Mouse (Mus musculus): ENCODE data around the gene Preb.

The Preb gene

GRCm38 (mm10) chr5:30954065-30954464 lies 6.1 kb downstream of the Preb start:
- DNase-seq: peak; percentile 65 to 68

GRCm38 (mm10) chr5:30952551-30952950 lies 7.6 kb downstream of the Preb start:
- DNase-seq: no peak

- no peak for DNase-seq
These were observed 8.5 kb downstream of the Preb start for GRCm38 (mm10) chr5:30951706-30952105.

GRCm38 (mm10) chr5:30950922-30951321 lies 9.2 kb downstream of the Preb start:
- DNase-seq: no peak

- DNase-seq: peak in 1 of 2 experiments; percentile 27
These were observed 9.7 kb downstream of the Preb start for GRCm38 (mm10) chr5:30950451-30950850.

- DNase-seq: peak; percentile 74 to 84
These were observed 10.4 kb downstream of the Preb start for GRCm38 (mm10) chr5:30949654-30950326.

GRCm38 (mm10) chr5:30948620-30949019 lies 11.5 kb downstream of the Preb start:
- DNase-seq: no peak

- peak; percentile 73 to 76 for DNase-seq
These were observed 15.0 kb downstream of the Preb start, which contains the start of gene Cgref1 for GRCm38 (mm10) chr5:30944956-30945781. Gene Cgref1 (minus strand): TSS chr5:30945591.

GRCm38 (mm10) chr5:30944344-30944743 lies 15.8 kb downstream of the Preb start:
- DNase-seq: no peak

- DNase-seq: no peak
These were observed 17.2 kb downstream of the Preb start for GRCm38 (mm10) chr5:30943004-30943403.

GRCm38 (mm10) chr5:30934725-30935461 lies 25.3 kb downstream of the Preb start:
- DNase-seq: peak in 1 of 2 experiments; percentile 1

- peak in 1 of 2 experiments; percentile 1 for DNase-seq
These were observed 26.5 kb downstream of the Preb start for GRCm38 (mm10) chr5:30933705-30934104.

GRCm38 (mm10) chr5:30931378-30931777 lies 28.8 kb downstream of the Preb start:
- DNase-seq: no peak

- no peak for DNase-seq
These were observed 29.3 kb downstream of the Preb start for GRCm38 (mm10) chr5:30930846-30931245.

- DNase-seq: peak; percentile 81 to 90
These were observed 30.0 kb downstream of the Preb start for GRCm38 (mm10) chr5:30930121-30930520.

- no peak for DNase-seq
These were observed 32.1 kb downstream of the Preb start for GRCm38 (mm10) chr5:30927945-30928529.

- no peak for DNase-seq
These were observed 34.1 kb downstream of the Preb start for GRCm38 (mm10) chr5:30926073-30926472.

GRCm38 (mm10) chr5:30925217-30925616 lies 34.9 kb downstream of the Preb start:
- no peak for DNase-seq

- DNase-seq: no peak
These were observed 35.5 kb downstream of the Preb start for GRCm38 (mm10) chr5:30924614-30925013.

GRCm38 (mm10) chr5:30923119-30923518 lies 37.0 kb downstream of the Preb start:
- DNase-seq: no peak

GRCm38 (mm10) chr5:30922581-30923041 lies 37.5 kb downstream of the Preb start:
- DNase-seq: no peak

GRCm38 (mm10) chr5:30921256-30922033 lies 38.7 kb downstream of the Preb start, which contains the start of gene Khk:
Gene Khk (plus strand): TSS chr5:30921431.
- peak; percentile 96 to 97 for DNase-seq
